Mouse (Mus musculus) CH12.LX (cell line): ENCODE measurements at regions not wholly inside any gene's neighbourhood (a gene's known extent, or its start where the extent isn't known, plus 50 kb on each side); places are given as distances from the start of the nearest gene placed in this dataset.
A peak's percentile ranks its signal among the peaks of the same experiment; 100 is the strongest.

Source experiments
- DNase-seq: peaks from one replicate; pipeline ENCODE4 v3.0.0-alpha.2; 2013; ENCODE audit errors: extremely low read depth
- H3K27ac ChIP-seq: 2 replicates; pipeline ENCODE4 v1.5.1; 2012; ENCODE audit warnings: low read depth, mild to moderate bottlenecking, control low read depth, moderate library complexity; ENCODE audit not compliant: insufficient read depth
- H3K27me3 ChIP-seq: replicated peaks from 2 replicates; pipeline ENCODE3; 2012; ENCODE audit warnings: inconsistent platforms
- H3K36me3 ChIP-seq, 2 experiments: replicated peaks in 1 of 2; 2 replicates each; pipeline versions ENCODE3 to v1.6.1; 2012; ENCODE audit warnings: inconsistent platforms in 1 of 2, low read length in 1 of 2, mild to moderate bottlenecking in 1 of 2, mixed read lengths in 1 of 2, moderate library complexity in 1 of 2; ENCODE audit not compliant: control insufficient read depth in 1 of 2, insufficient read depth in 1 of 2
- H3K4me1 ChIP-seq, 2 experiments: 2 replicates each; pipeline ENCODE4 v1.6.1; 2012; ENCODE audit warnings: inconsistent platforms in 1 of 2, moderate library complexity in 1 of 2; ENCODE audit not compliant: insufficient read depth in 2 of 2, control insufficient read depth in 1 of 2
- H3K4me2 ChIP-seq: 2 replicates; pipeline ENCODE4 v1.6.1; 2012; ENCODE audit warnings: low read depth, mild to moderate bottlenecking, control low read depth; ENCODE audit not compliant: poor library complexity, insufficient read depth, severe bottlenecking
- H3K4me3 ChIP-seq, 3 experiments: fragments of 150-350 bp in 1 of 3; sonication (generic) in 1 of 3; replicated peaks in 1 of 3; 2 replicates each; pipeline versions ENCODE3 to v1.5.1; 2011 to 2012; ENCODE audit warnings: low read depth in 2 of 3, low read length in 2 of 3, mild to moderate bottlenecking in 2 of 3, moderate library complexity in 2 of 3, control low read depth in 1 of 3, improper control_type of control experiment in 1 of 3, inconsistent platforms in 1 of 3, mixed read lengths in 1 of 3; ENCODE audit not compliant: poor library complexity in 1 of 3
- H3K79me2 ChIP-seq: replicated peaks from 2 replicates; pipeline ENCODE4 v1.6.1; 2012; ENCODE audit warnings: mild to moderate bottlenecking, moderate library complexity; ENCODE audit not compliant: control insufficient read depth, poor library complexity, insufficient read depth, severe bottlenecking; ENCODE audit errors: extremely low read depth
- H3K9ac ChIP-seq: 2 replicates; pipeline ENCODE4 v1.6.1; 2012; ENCODE audit warnings: low read depth, mild to moderate bottlenecking, control low read depth, moderate library complexity; ENCODE audit not compliant: insufficient read depth
- H3K9me3 ChIP-seq: replicated peaks from 2 replicates; pipeline ENCODE3; 2012; ENCODE audit warnings: low read length, inconsistent platforms, mixed read lengths
- ETS1 ChIP-seq: conservative IDR thresholded peaks from 2 replicates; pipeline ENCODE4 v1.6.1; 2012; ENCODE audit warnings: low read depth, mild to moderate bottlenecking, inconsistent platforms, low read length, improper control_type of control experiment, moderate library complexity
- GABPA ChIP-seq: IDR thresholded peaks from 2 replicates; pipeline ENCODE4 v1.6.1; 2012; ENCODE audit warnings: low read depth, low read length, improper control_type of control experiment, inconsistent platforms; ENCODE audit not compliant: insufficient replicate concordance
- IRF4 ChIP-seq: IDR thresholded peaks from 2 replicates; pipeline ENCODE4 v1.6.1; 2014; ENCODE audit warnings: low read depth, mild to moderate bottlenecking, inconsistent platforms, low read length, improper control_type of control experiment
- JUN ChIP-seq: IDR thresholded peaks from 2 replicates; pipeline ENCODE4 v1.6.1; 2011; ENCODE audit warnings: low read depth, mild to moderate bottlenecking, low read length, improper control_type of control experiment, moderate library complexity; ENCODE audit not compliant: insufficient read depth
- JUND ChIP-seq: conservative IDR thresholded peaks from 2 replicates; pipeline ENCODE4 v1.6.1; 2011; ENCODE audit warnings: low read depth, low read length, improper control_type of control experiment
- MAFK ChIP-seq: IDR thresholded peaks from 2 replicates; pipeline ENCODE4 v1.6.1; 2011; ENCODE audit warnings: low read length, improper control_type of control experiment; ENCODE audit not compliant: insufficient replicate concordance
- NRF1 ChIP-seq: IDR thresholded peaks from 2 replicates; pipeline ENCODE4 v1.6.1; 2014; ENCODE audit warnings: low read depth, mild to moderate bottlenecking, inconsistent platforms, low read length, improper control_type of control experiment, moderate library complexity
- POLR2A ChIP-seq: IDR thresholded peaks from 2 replicates; pipeline ENCODE4 v1.6.1; 2011; ENCODE audit warnings: low read depth, mild to moderate bottlenecking, improper control_type of control experiment, low read length
- RAD21 ChIP-seq: IDR thresholded peaks from 2 replicates; pipeline ENCODE4 v1.6.1; 2011; ENCODE audit warnings: low read depth, mild to moderate bottlenecking, low read length, improper control_type of control experiment, moderate library complexity
- USF1 ChIP-seq: IDR thresholded peaks from 2 replicates; pipeline ENCODE4 v1.6.1; 2014; ENCODE audit warnings: low read depth, mild to moderate bottlenecking, inconsistent platforms, low read length, improper control_type of control experiment
- USF2 ChIP-seq: conservative IDR thresholded peaks from 2 replicates; pipeline ENCODE4 v1.6.1; 2011; ENCODE audit warnings: low read depth, low read length, improper control_type of control experiment
- ZKSCAN1 ChIP-seq: IDR thresholded peaks from 2 replicates; pipeline ENCODE4 v1.6.1; 2012; ENCODE audit warnings: low read depth, inconsistent platforms, low read length, improper control_type of control experiment, borderline replicate concordance
- ZMIZ1 ChIP-seq: IDR thresholded peaks from 2 replicates; pipeline ENCODE4 v1.6.1; 2012; ENCODE audit warnings: low read depth, mild to moderate bottlenecking, inconsistent platforms, low read length, improper control_type of control experiment
- dilution Hi-C: fragments of 300-500 bp; cut with MboI; formaldehyde crosslinking; loops from 2 replicates; pipeline ENCODE4 v1.14.3; 2020; ENCODE audit warnings: low sequenced_read_pairs; ENCODE audit not compliant: extremely low pct_unique_long_range_greater_than_20kb, extremely low pct_ligation_motif_present
- in situ Hi-C: fragments of 300-500 bp; cut with MboI; formaldehyde crosslinking; loops from 3 replicates; pipeline ENCODE4 v1.14.3; 2019; ENCODE audit warnings: low sequenced_read_pairs, low pct_ligation_motif_present, low pct_unique_long_range_greater_than_20kb, mixed read lengths

DNA sequence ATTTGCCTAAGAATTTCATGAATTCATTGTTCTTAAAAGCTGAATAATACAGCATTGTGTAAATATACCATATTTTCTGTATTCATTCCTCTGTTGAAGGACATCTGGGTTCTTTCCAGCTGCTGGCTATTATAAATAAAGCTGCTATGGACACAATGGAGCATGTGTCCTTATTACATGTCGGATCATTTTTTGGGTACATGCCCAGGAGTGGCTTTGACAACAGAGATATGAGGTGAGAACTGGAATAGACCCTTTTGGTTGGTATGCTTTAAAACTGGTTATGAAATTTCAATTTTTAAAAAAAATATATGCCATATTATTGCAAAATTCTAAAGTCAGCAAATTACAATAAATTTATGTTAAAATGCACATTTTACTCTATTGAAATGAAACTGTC, 348.9 kb upstream of the Olfr161 start:
- dilution Hi-C loops: no loop called here
- no peak overlapping the region for H3K27ac ChIP-seq
- TF ChIP-seq ZMIZ1: no peak
- 0 out of 2 replicates have a peak, but pooled peaks have one; percentile 14 for TF ChIP-seq MAFK
- TF ChIP-seq, all 38 proteins: peak for 1
- Histone ChIP-seq H3K9me3 (no peaks in the 10 kb centered on the region), H3K4me2 (no peak overlapping the region), H3K4me1 (no peaks in the 10 kb centered on the region; a peak in 1 of 4 replicates), H3K27me3 (no peaks in the 10 kb centered on the region), H3K79me2 (no peaks in the 10 kb centered on the region), H3K36me3 (no peaks in the 10 kb centered on the region), H3K9ac (no peak overlapping the region), H3K4me3 (no peak overlapping the region)
- in situ Hi-C loops: no loop called here
- no peak for DNase-seq

DNA sequence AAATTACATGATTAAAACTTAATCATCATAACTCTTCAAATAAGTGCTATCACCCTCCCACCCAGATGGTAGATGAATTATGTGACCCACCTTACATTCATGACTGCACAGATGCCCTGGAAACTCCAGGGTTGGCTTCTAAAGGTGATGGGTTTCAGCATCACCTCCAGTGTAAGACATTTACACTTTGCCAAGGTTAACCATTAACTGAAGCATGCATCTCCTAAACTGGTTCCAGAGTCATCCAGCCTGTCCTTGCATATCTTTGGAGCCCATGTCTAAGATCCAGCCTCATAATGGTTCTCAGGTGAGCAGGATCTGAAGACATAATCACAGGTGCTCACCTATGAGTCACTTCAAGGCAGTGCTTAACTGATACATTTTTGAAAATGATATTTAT, 344.4 kb upstream of the Olfr161 start:
- H3K79me2 ChIP-seq: no peaks in the 10 kb centered on the region
- no peak for DNase-seq
- TF ChIP-seq USF1: no peak
- TF ChIP-seq JUND: no peak
- no peak for TF ChIP-seq POLR2A
- TF ChIP-seq NRF1: no peak
- H3K4me3 ChIP-seq: no peak overlapping the region
- in situ Hi-C loops (no loop called here), dilution Hi-C loops (no loop called here)
- H3K4me1 ChIP-seq: no peaks in the 10 kb centered on the region
- no peaks in the 10 kb centered on the region for H3K36me3 ChIP-seq
- H3K9me3 ChIP-seq: no peaks in the 10 kb centered on the region
- no peak overlapping the region for H3K27ac ChIP-seq
- H3K27me3 ChIP-seq: no peaks in the 10 kb centered on the region
- no peak overlapping the region for H3K4me2 ChIP-seq
- H3K9ac ChIP-seq: no peak overlapping the region

DNA sequence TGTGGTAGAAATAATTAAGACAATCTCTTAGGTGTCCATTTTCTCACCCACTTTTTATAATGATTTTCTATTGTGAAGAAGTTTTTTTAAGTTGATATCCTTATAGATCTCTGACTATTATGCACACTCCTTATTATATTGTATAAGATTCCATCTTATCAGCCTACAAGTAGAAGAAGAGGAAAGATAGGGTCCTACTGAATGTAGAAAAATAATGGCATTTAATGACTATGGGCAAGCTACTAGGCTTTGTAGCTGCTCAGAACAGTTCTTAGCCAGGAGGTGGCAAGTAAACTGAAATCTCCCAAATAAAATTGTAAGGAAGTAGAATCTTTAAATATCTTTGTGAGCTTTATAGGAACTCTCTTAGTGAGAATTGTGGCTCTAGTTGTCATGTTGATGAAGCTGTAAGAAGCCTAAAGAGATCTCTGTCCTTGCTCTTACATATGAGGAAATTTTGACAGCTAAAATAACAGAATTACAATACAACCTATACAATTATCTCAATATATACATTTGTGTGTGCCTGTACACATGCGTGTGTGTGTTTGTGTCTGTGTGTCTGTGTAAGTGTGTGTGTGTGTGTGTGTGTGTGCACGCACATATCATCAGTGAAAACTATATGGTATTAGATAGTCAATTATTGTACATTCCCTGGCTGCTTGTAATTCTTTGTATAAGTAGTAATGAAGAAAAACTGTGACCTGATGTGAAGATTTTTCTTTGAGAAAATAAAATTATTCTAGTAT, 343.7 kb upstream of the Olfr161 start:
- no peaks in the 10 kb centered on the region for H3K4me1 ChIP-seq
- in situ Hi-C loops (no loop called here), dilution Hi-C loops (no loop called here)
- no peak overlapping the region for H3K4me3 ChIP-seq
- no peaks in the 10 kb centered on the region for H3K79me2 ChIP-seq
- no peaks in the 10 kb centered on the region for H3K36me3 ChIP-seq
- no peaks in the 10 kb centered on the region for H3K9me3 ChIP-seq
- H3K27me3 ChIP-seq: no peaks in the 10 kb centered on the region
- no peak for DNase-seq
- TF ChIP-seq RAD21 (no peak), USF2 (no peak), JUN (no peak), IRF4 (no peak), ETS1 (no peak), MAFK (no peak), GABPA (no peak), ZKSCAN1 (no peak), USF1 (no peak), ZMIZ1 (no peak)
- no peak overlapping the region for H3K9ac ChIP-seq
- H3K27ac ChIP-seq: no peak overlapping the region
- no peak overlapping the region for H3K4me2 ChIP-seq
